ENCODE assay signal across 9 mouse cellular contexts in the genomic region with DNA sequence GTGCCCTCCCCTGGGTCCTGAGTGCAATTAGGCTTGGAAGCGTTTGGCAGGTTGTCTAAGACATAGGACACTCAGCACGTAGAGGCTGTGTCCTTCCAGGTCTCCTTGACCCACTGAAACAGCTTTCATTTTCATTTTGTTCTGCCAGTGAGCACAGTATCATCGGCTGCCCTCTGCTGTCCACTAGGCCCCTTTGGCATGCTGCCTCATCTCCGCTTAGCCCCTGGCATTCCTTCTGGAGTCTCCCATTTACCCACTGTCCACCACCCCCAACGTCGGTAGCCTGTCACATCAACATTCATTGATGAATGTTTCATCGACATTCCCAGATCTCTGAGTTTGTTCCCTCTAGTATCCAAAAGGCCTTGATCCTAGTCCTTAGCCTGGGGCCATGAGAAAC. TPM values are rescaled to one million over a fixed set of nuclear protein-coding genes. Genes with fewer than 3 reads are reported as not detected.
DNase-seq lines count a peak whose midpoint lies in the region; ATAC-seq lines count a peak whose summit lies in the region.
"Had no signal": no experiment of that assay in that cellular context is flagged by ENCODE, and none has a peak within 500 bp of the region (broad histone marks: within the 10 kb centered on the region; RNA-seq: fewer than 3 reads in every experiment).

No protein-coding gene starts in this region.

- H3K27me3 ChIP-seq in liver, embryonic 15.5 days = no peaks in the 10 kb centered on the region
- H3K27me3 ChIP-seq: forebrain, embryonic 15.5 days; midbrain, embryonic 12.5 days had no signal

- H3K4me3 ChIP-seq in liver, embryonic 15.5 days (replicated peaks) = peak overlapping the region; percentile 17
- H3K4me3 ChIP-seq: forebrain, embryonic 15.5 days; midbrain, embryonic 12.5 days had no signal

- WGBS in liver, embryonic 15.5 days (ENCODE audit: insufficient replicate concordance) = 46% methylated on average over 7 of the region's 7 CpGs

- no peak overlapping the region for H3K9ac ChIP-seq in liver, embryonic 15.5 days
- H3K9ac ChIP-seq: forebrain, embryonic 15.5 days; midbrain, embryonic 12.5 days had no signal

- peak overlapping the region; percentile 23; the same call in 1 of the 2 replicates for H3K4me2 ChIP-seq in liver, embryonic 15.5 days
- H3K4me2 ChIP-seq: forebrain, embryonic 15.5 days; midbrain, embryonic 12.5 days had no signal

- peak; percentile 83 for DNase-seq in MN1 (ENCODE audit: low spot score)
- peak; percentile 75 for DNase-seq in adrenal gland, postnatal 14 days
- peak; percentile 55 for DNase-seq in heart, postnatal 4 days
- DNase-seq in urinary bladder, postnatal 10 days (ENCODE audit: low spot score) = no peak
- no peak for DNase-seq in frontal cortex, postnatal 10 days (ENCODE audit: low spot score in 2 of 2)
- no peak for DNase-seq in frontal cortex, postnatal 36 days (ENCODE audit: low spot score in 2 of 2)

- 0 out of 2 replicates have a peak overlapping the region, but pooled peaks have one; percentile 34 for H3K27ac ChIP-seq in liver, embryonic 15.5 days (replicated peaks)
- H3K27ac ChIP-seq: forebrain, embryonic 15.5 days; midbrain, embryonic 12.5 days had no signal

- H3K4me1 ChIP-seq in liver, embryonic 15.5 days (replicated peaks) = peaks cover 28% of the 10 kb centered on the region
- H3K4me1 ChIP-seq: forebrain, embryonic 15.5 days; midbrain, embryonic 12.5 days had no signal

- ATAC-seq in liver, embryonic 15.5 days (ENCODE audit: insufficient read depth) = no peak
- ATAC-seq: forebrain, embryonic 15.5 days had no signal

- no peaks in the 10 kb centered on the region for H3K36me3 ChIP-seq in liver, embryonic 15.5 days (replicated peaks)
- H3K36me3 ChIP-seq: forebrain, embryonic 15.5 days; midbrain, embryonic 12.5 days had no signal

- H3K9me3 ChIP-seq in liver, embryonic 15.5 days (replicated peaks) = no peaks in the 10 kb centered on the region
- H3K9me3 ChIP-seq: forebrain, embryonic 15.5 days; midbrain, embryonic 12.5 days had no signal

RNA-seq across cellular contexts. Expression of gene Icam2, which starts 6.0 kb away (rescaled TPM):
- 24.6 and 27.6 TPM in 2 replicates for total RNA-seq in adrenal gland, postnatal 14 days (2021)
- 10 to 100 TPM; 55.6 to 56.5 TPM for total RNA-seq in heart, postnatal 4 days (2021)
- polyA plus RNA-seq in liver, embryonic 15.5 days (2015; fragmentation: Nextera tagmentation; extraction: Ambion mirVana) = 13.4 and 16.4 TPM in 2 replicates

RNA-seq across cellular contexts. Expression of gene Prr29, which starts 16.6 kb away (rescaled TPM):
- not detected in 2 replicates for total RNA-seq in adrenal gland, postnatal 14 days (2021)
- under 1 TPM; 0.41 to 0.52 TPM for total RNA-seq in heart, postnatal 4 days (2021)
- not detected in 2 replicates for polyA plus RNA-seq in liver, embryonic 15.5 days (2015; fragmentation: Nextera tagmentation; extraction: Ambion mirVana)
- polyA plus RNA-seq: forebrain, embryonic 15.5 days; midbrain, embryonic 12.5 days had no signal

RNA-seq across cellular contexts. Expression of gene Scn4a, which starts 28.8 kb away (rescaled TPM):
- 0.44 and 0.49 TPM in 2 replicates for total RNA-seq in adrenal gland, postnatal 14 days (2021)
- 1 to 10 TPM; 2.5 to 3.5 TPM for total RNA-seq in heart, postnatal 4 days (2021)
- polyA plus RNA-seq in liver, embryonic 15.5 days (2015; fragmentation: Nextera tagmentation; extraction: Ambion mirVana) = 0.03 and 0.24 TPM in 2 replicates
- polyA plus RNA-seq: forebrain, embryonic 15.5 days; midbrain, embryonic 12.5 days had no signal

Comparison
In these comparisons a context has a peak if more than half of its experiments do, and no peak if none do; other contexts are left out.
1. DNase-seq: peak in MN1 (single experiment), adrenal gland, postnatal 14 days (single experiment) and heart, postnatal 4 days (single experiment); none in urinary bladder, postnatal 10 days (single experiment), frontal cortex, postnatal 10 days (0 of 2) and frontal cortex, postnatal 36 days (0 of 2).